Mouse (Mus musculus): ENCODE measurements around the gene Nutf2-ps1.
"Not testable (repeated sequence)": the region's sequence is repeated elsewhere in the genome, so short reads cannot be mapped to it uniquely, and the experiment has no call there.

Gene Nutf2-ps1

GRCm38 (mm10) chr19:53588968-53589367, at the start of gene Nutf2-ps1:
Gene Nutf2-ps1 (minus strand): TSS chr19:53589068.
- DNase-seq (ENCODE audit: low spot score) = not testable (repeated sequence)

- DNase-seq (ENCODE audit: low spot score) = no peak
These were observed 49.2 kb upstream of the Nutf2-ps1 start for GRCm38 (mm10) chr19:53638041-53638440.

GRCm38 (mm10) chr19:53621681-53622080, 32.8 kb upstream of the Nutf2-ps1 start:
- DNase-seq (ENCODE audit: low spot score) = no peak

GRCm38 (mm10) chr19:53608921-53609320, 20.1 kb upstream of the Nutf2-ps1 start:
- no peak for DNase-seq (ENCODE audit: low spot score)

GRCm38 (mm10) chr19:53601363-53601655, 12.4 kb upstream of the Nutf2-ps1 start:
- DNase-seq (ENCODE audit: low spot score) = no peak

GRCm38 (mm10) chr19:53600549-53601362, 11.9 kb upstream of the Nutf2-ps1 start:
- DNase-seq (ENCODE audit: low spot score) = peak; percentile 29

GRCm38 (mm10) chr19:53599757-53600539, 11.1 kb upstream of the Nutf2-ps1 start, which contains the start of gene Smc3:
Gene Smc3 (plus strand): TSS chr19:53600398.
- DNase-seq (ENCODE audit: low spot score) = peak; percentile 97

- DNase-seq (ENCODE audit: low spot score) = no peak
These were observed 8.0 kb upstream of the Nutf2-ps1 start for GRCm38 (mm10) chr19:53596723-53597474.

GRCm38 (mm10) chr19:53587686-53588085, 1.2 kb downstream of the Nutf2-ps1 start:
- not testable (repeated sequence) for DNase-seq (ENCODE audit: low spot score)

- not testable (repeated sequence) for DNase-seq (ENCODE audit: low spot score)
These were observed 8.6 kb downstream of the Nutf2-ps1 start for GRCm38 (mm10) chr19:53580271-53580670.

GRCm38 (mm10) chr19:53578597-53579252, 10.1 kb downstream of the Nutf2-ps1 start:
- no peak for DNase-seq (ENCODE audit: low spot score)

- DNase-seq (ENCODE audit: low spot score) = no peak
These were observed 11.7 kb downstream of the Nutf2-ps1 start for GRCm38 (mm10) chr19:53577025-53577800.

- DNase-seq (ENCODE audit: low spot score) = no peak
These were observed 12.8 kb downstream of the Nutf2-ps1 start for GRCm38 (mm10) chr19:53576061-53576460.

- DNase-seq (ENCODE audit: low spot score) = no peak
These were observed 13.4 kb downstream of the Nutf2-ps1 start for GRCm38 (mm10) chr19:53575296-53576010.

- DNase-seq (ENCODE audit: low spot score) = no peak
These were observed 14.3 kb downstream of the Nutf2-ps1 start for GRCm38 (mm10) chr19:53574546-53574945.

- DNase-seq (ENCODE audit: low spot score) = no peak
These were observed 14.7 kb downstream of the Nutf2-ps1 start for GRCm38 (mm10) chr19:53574131-53574530.

GRCm38 (mm10) chr19:53573151-53573550, 15.7 kb downstream of the Nutf2-ps1 start:
- DNase-seq (ENCODE audit: low spot score) = no peak

GRCm38 (mm10) chr19:53572607-53573006, 16.3 kb downstream of the Nutf2-ps1 start:
- DNase-seq (ENCODE audit: low spot score) = no peak

GRCm38 (mm10) chr19:53571501-53572428, 17.1 kb downstream of the Nutf2-ps1 start:
- no peak for DNase-seq (ENCODE audit: low spot score)

Data from ovary, postnatal 10 days (tissue).